Mouse (Mus musculus) liver, adult 2 months (tissue): Measurements from ENCODE around the gene Pomt2.

ENCODE experiments used
- CTCF ChIP-seq: fragments of 200-500 bp; IDR thresholded peaks from 2 replicates; pipeline ENCODE4 v1.5.1; 2011; ENCODE audit warnings: low read depth, low read length, control low read depth
- POLR2A ChIP-seq: fragments of 200-500 bp; IDR thresholded peaks from 2 replicates; pipeline ENCODE4 v1.6.1; 2011; ENCODE audit warnings: low read length, control low read depth; ENCODE audit not compliant: insufficient read depth; ENCODE audit errors: extremely low read depth

- TF ChIP-seq CTCF (no peak), POLR2A (no peak)
Measured at GRCm38 (mm10) chr12:87132784-87133183, 15.0 kb downstream of the Pomt2 start.
